ENCODE assay signal across 16 mouse cellular contexts in the genomic region with DNA sequence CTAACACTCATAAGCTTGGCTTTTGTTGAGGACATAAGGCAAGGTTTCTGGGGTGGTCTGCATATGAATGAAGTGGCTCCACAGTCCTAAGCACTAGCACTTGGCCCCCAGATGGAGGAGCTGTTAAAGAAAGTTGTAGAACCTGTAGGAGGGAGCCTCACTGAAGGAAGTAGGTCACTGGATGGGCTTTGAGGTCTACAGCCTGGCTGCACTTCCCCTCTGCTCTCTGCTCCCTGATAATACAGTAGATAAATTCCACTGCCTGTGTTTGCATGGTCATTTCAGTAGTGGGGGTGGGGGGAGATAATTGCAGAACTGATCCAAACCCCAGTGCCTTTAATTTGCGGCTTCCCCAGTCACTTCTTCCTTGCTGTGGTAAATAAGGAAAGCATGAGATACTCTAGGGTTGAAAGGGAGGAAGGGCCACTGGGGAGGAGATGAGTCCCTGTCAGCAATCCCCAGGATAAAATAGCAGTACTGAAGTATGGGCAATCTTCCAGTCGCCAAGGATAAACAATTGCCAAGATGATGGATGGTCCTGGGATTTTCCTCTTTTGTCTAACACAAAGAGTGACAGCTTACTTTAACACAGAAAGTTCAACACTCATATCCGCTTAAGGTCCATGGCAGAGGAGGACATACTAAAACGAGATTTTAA.
DNase-seq lines count a peak whose midpoint lies in the region; ATAC-seq lines count a peak whose summit lies in the region.
"Had no signal": no experiment of that assay in that cellular context is flagged by ENCODE, and none has a peak within 500 bp of the region (broad histone marks: within the 10 kb centered on the region; RNA-seq: fewer than 3 reads in every experiment).

No protein-coding gene starts in this region.

- H3K27ac ChIP-seq in kidney, embryonic 15.5 days = no peak overlapping the region
- H3K27ac ChIP-seq: forebrain, embryonic 12.5 days; gastrocnemius, adult 2 months; liver, embryonic 14.5 days had no signal

- no peak overlapping the region for H3K9ac ChIP-seq in kidney, embryonic 15.5 days
- H3K9ac ChIP-seq: forebrain, embryonic 12.5 days; liver, embryonic 14.5 days had no signal

- 45% methylated on average over 4 of the region's 4 CpGs for WGBS in kidney, embryonic 15.5 days

- H3K27me3 ChIP-seq in kidney, embryonic 15.5 days = no peaks in the 10 kb centered on the region
- H3K27me3 ChIP-seq: forebrain, embryonic 12.5 days; Patski had no signal

- H3K4me2 ChIP-seq in kidney, embryonic 15.5 days = no peak overlapping the region
- H3K4me2 ChIP-seq: forebrain, embryonic 12.5 days had no signal

- intact Hi-C loops in heart, postnatal 36 days (cut with DNase I) = no loop called here

- peaks cover 9% of the 10 kb centered on the region for H3K4me1 ChIP-seq in kidney, embryonic 15.5 days

- H3K9me3 ChIP-seq in kidney, embryonic 15.5 days (replicated peaks) = no peaks in the 10 kb centered on the region
- H3K9me3 ChIP-seq: forebrain, embryonic 12.5 days had no signal

- ATAC-seq in kidney, embryonic 15.5 days (replicated peaks; ENCODE audit: low FRiP score) = no peak
- ATAC-seq in megakaryocyte progenitor cell, adult 5-6 weeks (replicated peaks; ENCODE audit: poor library complexity) = peak; percentile 96
- ATAC-seq in frontal cortex, adult (ENCODE audit: low TSS enrichment) = no peak
- ATAC-seq: CD4-positive, CD25-positive, alpha-beta regulatory T cell, adult 4 months; Patski had no signal

- no peaks in the 10 kb centered on the region for H3K36me3 ChIP-seq in kidney, embryonic 15.5 days
- H3K36me3 ChIP-seq: forebrain, embryonic 12.5 days had no signal

- peak; percentile 14 to 33 for DNase-seq in kidney, adult 8-10 months
- peak; percentile 12 to 19 for DNase-seq in adrenal gland, postnatal 36 days
- peak; percentile 42 to 71 for DNase-seq in lung, adult 18-20 months
- no peak for DNase-seq in layer of hippocampus, adult 9-10 months (ENCODE audit: low spot score)
- DNase-seq in heart, postnatal 36 days = no peak
- DNase-seq: cerebellum, adult 9-10 months; gastrocnemius, adult 2 months; right cerebral cortex, postnatal 14 days; thymus, postnatal 4 days had no signal

- no peak overlapping the region for H3K4me3 ChIP-seq in kidney, embryonic 15.5 days (replicated peaks)
- H3K4me3 ChIP-seq: forebrain, embryonic 12.5 days; gastrocnemius, adult 2 months had no signal

Comparison
In these comparisons a context has a peak if more than half of its experiments do, and no peak if none do; other contexts are left out.
1. DNase-seq: peak in kidney, adult 8-10 months (2 of 2), adrenal gland, postnatal 36 days (2 of 2) and lung, adult 18-20 months (2 of 2); none in layer of hippocampus, adult 9-10 months (single experiment) and heart, postnatal 36 days (0 of 2).